In the genomic region with DNA sequence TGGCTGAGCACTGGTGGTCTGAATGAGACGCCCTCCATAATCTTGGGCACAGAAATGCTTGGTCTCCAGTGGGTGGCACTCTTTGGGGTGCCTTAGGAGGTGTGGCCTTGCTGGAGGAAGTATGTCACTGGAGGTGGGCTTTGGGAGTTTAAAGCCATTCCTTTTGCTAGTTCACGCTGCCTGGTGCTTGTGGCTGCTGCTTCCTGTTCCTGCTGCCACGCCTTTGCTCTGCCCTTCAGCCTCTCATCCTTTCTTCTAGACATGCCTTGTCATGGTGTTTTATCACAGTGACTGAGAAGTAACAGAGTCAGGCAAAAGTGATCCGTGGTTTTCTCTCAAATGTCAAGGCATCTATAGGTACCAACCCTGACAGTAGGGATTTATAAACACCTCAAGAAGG, we compare ENCODE assay signal across 1 mouse cellular context.
A peak's percentile ranks its signal among the peaks of the same experiment; 100 is the strongest.
TF ChIP-seq lines count a peak whose summit lies in the region.

No protein-coding gene starts in this region.

TF ChIP-seq in MEL, 35 proteins besides CTCF, POLR2A, EP300 and RAD21:
- TF ChIP-seq NELFE (IDR thresholded peaks at IDR 0.05; ENCODE audit: low read depth, low read length) (peak; percentile 36; the same call in 1 of the 2 replicates), ZC3H11A (IDR thresholded peaks at IDR 0.05; ENCODE audit: low read depth, low read length) (no peak), MEF2A (IDR thresholded peaks at IDR 0.05; ENCODE audit: extremely low read depth, insufficient replicate concordance, low read depth, low read length, poor library complexity, severe bottlenecking) (no peak), MAX (IDR thresholded peaks at IDR 0.05; ENCODE audit: low read length) (no peak), NRF1 (IDR thresholded peaks at IDR 0.05; ENCODE audit: insufficient read depth, low read depth, low read length, poor library complexity, severe bottlenecking) (no peak), TBP (IDR thresholded peaks at IDR 0.05; ENCODE audit: low read depth, low read length) (no peak), USF2 (IDR thresholded peaks at IDR 0.05; ENCODE audit: borderline replicate concordance in 1 of 2, insufficient read depth in 1 of 2, low read depth in 1 of 2, low read length in 2 of 2) (no peak), E2F4 (IDR thresholded peaks at IDR 0.05; ENCODE audit: borderline replicate concordance, low read depth, low read length) (no peak), ELF1 (IDR thresholded peaks at IDR 0.05; ENCODE audit: low read depth, low read length) (peak; percentile 77), CHD2 (IDR thresholded peaks at IDR 0.05; ENCODE audit: low read length) (no peak), TCF12 (IDR thresholded peaks at IDR 0.05; ENCODE audit: low read depth, low read length) (no peak), HCFC1 (IDR thresholded peaks at IDR 0.05; ENCODE audit: low read depth, low read length) (peak; percentile 48; the same call in 1 of the 2 replicates), ZNF384 (IDR thresholded peaks at IDR 0.05; ENCODE audit: low read depth, low read length) (no peak), ETS1 (IDR thresholded peaks at IDR 0.05; ENCODE audit: low read depth, low read length) (no peak; the same call in 1 of the 2 replicates), MXI1 (IDR thresholded peaks at IDR 0.05; ENCODE audit: low read depth, low read length) (peak; percentile 28; the same call in 1 of the 2 replicates), ZKSCAN1 (IDR thresholded peaks at IDR 0.05; ENCODE audit: low read depth, low read length) (no peak), SIN3A (IDR thresholded peaks at IDR 0.05; ENCODE audit: low read length) (0 out of 2 replicates have a peak, but pooled peaks have one; percentile 37), GABPA (IDR thresholded peaks at IDR 0.05; ENCODE audit: low read depth, low read length) (no peak), MYB (IDR thresholded peaks at IDR 0.05; ENCODE audit: low read depth, low read length) (no peak)
